In genomic region chr8:87935088-87935680, GRCm38 (mm10) we compare ENCODE assay signal across 23 mouse cellular contexts. TPM values are rescaled to one million over a fixed set of nuclear protein-coding genes. Genes with fewer than 3 reads are reported as not detected.
DNase-seq lines count a peak whose midpoint lies in the region; ATAC-seq and TF ChIP-seq lines count a peak whose summit lies in the region.
"Had no signal": no experiment of that assay in that cellular context is flagged by ENCODE, and none has a peak within 500 bp of the region (broad histone marks: within the 10 kb centered on the region; RNA-seq: fewer than 3 reads in every experiment).

No protein-coding gene starts in this region.

- no peak for TF ChIP-seq RAD21 in CH12.LX (IDR thresholded peaks at IDR 0.05; ENCODE audit: low read depth, low read length)

- WGBS in hindbrain, embryonic 10.5 days = 94% methylated on average over 6 of the region's 6 CpGs
- WGBS in hindbrain, embryonic 13.5 days = 92% methylated on average over 6 of the region's 6 CpGs

- no peak for ATAC-seq in hindbrain, embryonic 13.5 days (ENCODE audit: low FRiP score)
- ATAC-seq in granulocyte monocyte progenitor cell, adult 5-6 weeks (replicated peaks; ENCODE audit: poor library complexity, severe bottlenecking) = no peak
- ATAC-seq: activated CD4-positive, CD25-positive, alpha-beta regulatory T cell, adult 4 months; CD4-positive, CD25-positive, alpha-beta regulatory T cell, adult 4 months; Patski had no signal

- no peaks in the 10 kb centered on the region for H3K36me3 ChIP-seq in hindbrain, embryonic 10.5 days
- no peaks in the 10 kb centered on the region for H3K36me3 ChIP-seq in hindbrain, embryonic 13.5 days
- H3K36me3 ChIP-seq in CH12.LX (replicated peaks in 1 of 2; ENCODE audit: control insufficient read depth in 1 of 2, insufficient read depth in 1 of 2, low read length in 1 of 2) = no peaks in the 10 kb centered on the region
- H3K36me3 ChIP-seq: G1E had no signal

- no peak overlapping the region for H3K9ac ChIP-seq in hindbrain, embryonic 13.5 days
- H3K9ac ChIP-seq in CH12.LX (ENCODE audit: insufficient read depth, low read depth) = no peak overlapping the region

- H3K27me3 ChIP-seq in hindbrain, embryonic 10.5 days (ENCODE audit: insufficient read depth, poor library complexity, severe bottlenecking) = no peaks in the 10 kb centered on the region
- no peaks in the 10 kb centered on the region for H3K27me3 ChIP-seq in hindbrain, embryonic 13.5 days
- no peaks in the 10 kb centered on the region for H3K27me3 ChIP-seq in CH12.LX (replicated peaks)

- peaks cover 87% of the 10 kb centered on the region for H3K4me1 ChIP-seq in hindbrain, embryonic 10.5 days (replicated peaks)
- peaks cover 75% of the 10 kb centered on the region for H3K4me1 ChIP-seq in hindbrain, embryonic 13.5 days (replicated peaks)
- peaks cover 16 to 58% of the 10 kb centered on the region in 2 experiments for H3K4me1 ChIP-seq in CH12.LX (ENCODE audit: control insufficient read depth in 1 of 2, insufficient read depth in 2 of 2)

- H3K4me3 ChIP-seq in hindbrain, embryonic 10.5 days = no peak overlapping the region
- no peak overlapping the region for H3K4me3 ChIP-seq in hindbrain, embryonic 13.5 days
- no peak overlapping the region for H3K4me3 ChIP-seq in CH12.LX (replicated peaks in 1 of 3; ENCODE audit: low read depth in 2 of 3, low read length in 2 of 3, poor library complexity in 1 of 3)

- H3K9me3 ChIP-seq in hindbrain, embryonic 10.5 days = no peaks in the 10 kb centered on the region
- H3K9me3 ChIP-seq in hindbrain, embryonic 13.5 days = no peaks in the 10 kb centered on the region
- H3K9me3 ChIP-seq in CH12.LX (replicated peaks; ENCODE audit: low read length) = no peaks in the 10 kb centered on the region

- H3K79me2 ChIP-seq in CH12.LX (replicated peaks; ENCODE audit: control insufficient read depth, extremely low read depth, insufficient read depth, poor library complexity, severe bottlenecking) = no peaks in the 10 kb centered on the region

- no peak for TF ChIP-seq CTCF in CH12.LX (conservative IDR thresholded peaks at IDR 0.05 in 1 of 2, IDR thresholded peaks at IDR 0.05 in 1 of 2; ENCODE audit: low read depth in 2 of 2, low read length in 2 of 2)

- in situ Hi-C loops in CH12.LX (cut with MboI; ENCODE audit: low pct_ligation_motif_present, low pct_unique_long_range_greater_than_20kb, low sequenced_read_pairs) = no loop called here

- TF ChIP-seq POLR2A in CH12.LX (IDR thresholded peaks at IDR 0.05; ENCODE audit: low read depth, low read length) = no peak

- peak; percentile 71 for TF ChIP-seq EP300 in CH12.LX (IDR thresholded peaks at IDR 0.05; ENCODE audit: low read length)

- H3K27ac ChIP-seq in hindbrain, embryonic 10.5 days = peak overlapping the region; percentile 87; the same call in 1 of the 2 replicates
- H3K27ac ChIP-seq in hindbrain, embryonic 13.5 days = no peak overlapping the region
- no peak overlapping the region for H3K27ac ChIP-seq in CH12.LX (ENCODE audit: insufficient read depth, low read depth)

- no peak overlapping the region for H3K4me2 ChIP-seq in hindbrain, embryonic 13.5 days
- H3K4me2 ChIP-seq in CH12.LX (ENCODE audit: insufficient read depth, low read depth, poor library complexity, severe bottlenecking) = no peak overlapping the region

- dilution Hi-C loops in CH12.LX (cut with MboI; ENCODE audit: extremely low pct_ligation_motif_present, extremely low pct_unique_long_range_greater_than_20kb, low sequenced_read_pairs) = no loop called here

- intact Hi-C loops in heart, postnatal 14 days (cut with DNase I) = no loop called here

- no peak for DNase-seq in hindbrain, embryonic 10.5 days (ENCODE audit: low spot score)
- DNase-seq in A20 (ENCODE audit: low read depth, low spot score) (peak; percentile 38), CH12.LX (ENCODE audit: extremely low read depth) (peak; percentile 67)
- no peak for DNase-seq in heart, postnatal 14 days
- DNase-seq: adrenal gland, adult 2 months; adrenal gland, adult 8-10 months; adrenal gland, postnatal 10 days; adrenal gland, postnatal 14 days; adrenal gland, postnatal 25 days; adrenal gland, postnatal 36 days; B cell, adult 2 months; cerebellum, adult 11 months; cerebellum, adult 11-12 months; cerebellum, adult 18-20 months; cerebellum, adult 2 months; cerebellum, adult 8-10 months had no signal

TF ChIP-seq in CH12.LX, 34 proteins besides CTCF, POLR2A, EP300 and RAD21:
- TF ChIP-seq USF2 (conservative IDR thresholded peaks at IDR 0.05; ENCODE audit: low read depth, low read length) (no peak), PAX5 (IDR thresholded peaks at IDR 0.05; ENCODE audit: low read length) (no peak), ZNF384 (IDR thresholded peaks at IDR 0.05; ENCODE audit: low read depth, low read length) (no peak), ZC3H11A (IDR thresholded peaks at IDR 0.05; ENCODE audit: low read depth, low read length) (no peak), E2F4 (IDR thresholded peaks at IDR 0.05; ENCODE audit: insufficient replicate concordance, low read depth, low read length) (no peak), NELFE (IDR thresholded peaks at IDR 0.05; ENCODE audit: low read depth, low read length) (0 out of 2 replicates have a peak, but pooled peaks have one; percentile 17), JUND (conservative IDR thresholded peaks at IDR 0.05; ENCODE audit: low read depth, low read length) (peak; percentile 35), TBP (conservative IDR thresholded peaks at IDR 0.05; ENCODE audit: low read depth, low read length) (no peak), UBTF (IDR thresholded peaks at IDR 0.05; ENCODE audit: low read depth, low read length) (no peak), CHD2 (IDR thresholded peaks at IDR 0.05; ENCODE audit: low read length) (no peak), GABPA (IDR thresholded peaks at IDR 0.05; ENCODE audit: insufficient replicate concordance, low read depth, low read length) (no peak), NRF1 (IDR thresholded peaks at IDR 0.05; ENCODE audit: low read depth, low read length) (no peak), MAX (IDR thresholded peaks at IDR 0.05; ENCODE audit: low read length) (no peak), MAFK (IDR thresholded peaks at IDR 0.05; ENCODE audit: insufficient replicate concordance, low read length) (0 out of 2 replicates have a peak, but pooled peaks have one; percentile 7), ELF1 (IDR thresholded peaks at IDR 0.05; ENCODE audit: low read depth, low read length) (no peak), POLR2AphosphoS2 (IDR thresholded peaks at IDR 0.05; ENCODE audit: low read depth, low read length) (no peak), RCOR1 (conservative IDR thresholded peaks at IDR 0.05; ENCODE audit: low read depth, low read length) (0 out of 2 replicates have a peak, but pooled peaks have one; percentile 36), SIN3A (IDR thresholded peaks at IDR 0.05; ENCODE audit: low read length) (no peak), BHLHE40 (IDR thresholded peaks at IDR 0.05; ENCODE audit: low read depth, low read length) (peak; percentile 45), USF1 (IDR thresholded peaks at IDR 0.05; ENCODE audit: low read depth, low read length) (no peak), IRF4 (IDR thresholded peaks at IDR 0.05; ENCODE audit: low read depth, low read length) (peak; percentile 65), ZMIZ1 (IDR thresholded peaks at IDR 0.05; ENCODE audit: low read depth, low read length) (no peak), MYC (IDR thresholded peaks at IDR 0.05; ENCODE audit: low read depth, low read length) (no peak), JUN (IDR thresholded peaks at IDR 0.05; ENCODE audit: insufficient read depth, low read depth, low read length) (no peak), ZKSCAN1 (IDR thresholded peaks at IDR 0.05; ENCODE audit: borderline replicate concordance, low read depth, low read length) (no peak), HCFC1 (IDR thresholded peaks at IDR 0.05; ENCODE audit: low read depth, low read length) (no peak), MXI1 (IDR thresholded peaks at IDR 0.05; ENCODE audit: low read depth, low read length) (no peak), MEF2A (IDR thresholded peaks at IDR 0.05; ENCODE audit: borderline replicate concordance, low read depth, low read length) (no peak), MAZ (IDR thresholded peaks at IDR 0.05; ENCODE audit: low read depth, low read length) (no peak), ETS1 (conservative IDR thresholded peaks at IDR 0.05; ENCODE audit: low read depth, low read length) (peak; percentile 68), KAT2A (IDR thresholded peaks at IDR 0.05; ENCODE audit: insufficient replicate concordance, low read length) (no peak), CHD1 (IDR thresholded peaks at IDR 0.05; ENCODE audit: low read depth, low read length) (no peak), TCF12 (IDR thresholded peaks at IDR 0.05; ENCODE audit: low read depth, low read length) (peak; percentile 39; the same call in 1 of the 2 replicates), SMC3 (IDR thresholded peaks at IDR 0.05; ENCODE audit: low read depth, low read length) (no peak)

RNA-seq across cellular contexts. Expression of gene Zfp423, which starts 24.2 kb away (rescaled TPM):
- 32.8 and 41.3 TPM in 2 replicates for polyA plus RNA-seq in hindbrain, embryonic 10.5 days (2016; fragmentation: Nextera tagmentation; extraction: Ambion mirVana)
- 39.6 and 39.9 TPM in 2 replicates for polyA plus RNA-seq in hindbrain, embryonic 13.5 days (2015; fragmentation: Nextera tagmentation; extraction: Ambion mirVana)
- total RNA-seq in CH12.LX (2012; rRNA removed) (0.25 and 0.42 TPM in 2 replicates), CH12.LX (2014; rRNA removed) (0.32 and 0.46 TPM in 2 replicates)
- 2.3 and 2.7 TPM in 2 replicates for polyA plus RNA-seq in CH12.LX (2012; ENCODE audit: insufficient read length, low read depth)
- not detected in 2 replicates for total RNA-seq in granulocyte monocyte progenitor cell, adult 5-6 weeks (2014; fragmentation: Nextera tagmentation)
- total RNA-seq in granulocyte monocyte progenitor cell, adult 5-6 weeks (2017) = not detected in 2 replicates
- total RNA-seq in heart, postnatal 14 days (2021) = 1 to 10 TPM; 8.0 to 8.5 TPM
- total RNA-seq: G1E, MEL had no signal
- polyA plus RNA-seq: activated CD4-positive, CD25-positive, alpha-beta regulatory T cell, adult 4 months; CD4-positive, CD25-positive, alpha-beta regulatory T cell, adult 4 months; G1E had no signal

Comparison
In these comparisons a context has a peak if more than half of its experiments do, and no peak if none do; other contexts are left out.
1. DNase-seq: peak in A20 (single experiment) and CH12.LX (single experiment); none in hindbrain, embryonic 10.5 days (single experiment) and heart, postnatal 14 days (0 of 2).
2. RNA of gene Zfp423, which starts 24.2 kb away (total RNA-seq): 8.0 to 8.5 TPM in heart, postnatal 14 days; 0.25 to 0.46 TPM in CH12.LX and not detected in granulocyte monocyte progenitor cell, adult 5-6 weeks; every median in the first group is over 4 times any median in the second.